Mouse (Mus musculus) bone marrow, adult 2 months (tissue): ENCODE measurements around the gene Zbtb12. TPM values are rescaled to one million over a fixed set of nuclear protein-coding genes. Genes with fewer than 3 reads are reported as not detected.
"Not testable (repeated sequence)": the region's sequence is repeated elsewhere in the genome, so short reads cannot be mapped to it uniquely, and the experiment has no call there.

Experiments used
- H3K27ac ChIP-seq: fragments of 200-500 bp; 2 replicates; pipeline ENCODE4 v1.5.1; 2012; ENCODE audit warnings: low read depth, mild to moderate bottlenecking, control low read depth, inconsistent platforms, low read length; ENCODE audit not compliant: control insufficient read depth, poor library complexity, insufficient read depth
- H3K4me1 ChIP-seq: fragments of 200-500 bp; 2 replicates; pipeline ENCODE4 v1.6.1; 2011; ENCODE audit warnings: low read length; ENCODE audit not compliant: control insufficient read depth, insufficient read depth
- H3K4me3 ChIP-seq: fragments of 200-500 bp; replicated peaks from 2 replicates; pipeline ENCODE3; 2011; ENCODE audit warnings: mild to moderate bottlenecking, low read depth, low read length, control low read depth; ENCODE audit not compliant: control insufficient read depth
- CTCF ChIP-seq: fragments of 200-500 bp; IDR thresholded peaks from 2 replicates; pipeline ENCODE4 v1.5.1; 2011; ENCODE audit warnings: low read length, control low read depth; ENCODE audit not compliant: control insufficient read depth, insufficient read depth
- POLR2A ChIP-seq: fragments of 200-500 bp; IDR thresholded peaks from 2 replicates; pipeline ENCODE4 v1.6.1; 2011; ENCODE audit warnings: low read depth, mild to moderate bottlenecking, control low read depth, low read length, borderline replicate concordance; ENCODE audit not compliant: control insufficient read depth
- WGBS: fragments of 180-500 bp; shearing (Covaris S2); methylation state at CpG from one replicate; pipeline ENCODE4 v1.1.7; 2018; 5-methylcytosine and 5-hydroxymethylcytosine counted together
- polyA plus RNA-seq: library from polyadenylated mRNA; stranded (reverse); fragments of >200 nt; gene quantifications from 2 replicates; pipeline ENCODE4 v1.2.4, GENCODE M21; 2011; ENCODE audit warnings: low replicate concordance; ENCODE audit not compliant: missing spikeins, insufficient read depth, insufficient read length

The Zbtb12 gene
- 2.8 and 5.7 TPM in 2 replicates for polyA plus RNA-seq

GRCm38 (mm10) chr17:34879336-34879879, at the start of gene Zbtb12:
Gene Zbtb12 (plus strand): TSS chr17:34879483.
- WGBS = 36% methylated on average over 11 of the region's 11 CpGs
- Histone ChIP-seq H3K27ac (no peak within 1 kb of the TSS), H3K4me3 (no peak within 1 kb of the TSS), H3K4me1 (no peaks in the 10 kb centered on the region; the same call in 1 of the 2 replicates)
- TF ChIP-seq CTCF (no peak), POLR2A (no peak)

- H3K4me1 ChIP-seq, H3K4me3 ChIP-seq, H3K27ac ChIP-seq: not testable (repeated sequence)
- 88% methylated on average over 1 of the region's 1 CpGs for WGBS
Measured at GRCm38 (mm10) chr17:34830776-34831175, 48.5 kb upstream of the Zbtb12 start.

DNA sequence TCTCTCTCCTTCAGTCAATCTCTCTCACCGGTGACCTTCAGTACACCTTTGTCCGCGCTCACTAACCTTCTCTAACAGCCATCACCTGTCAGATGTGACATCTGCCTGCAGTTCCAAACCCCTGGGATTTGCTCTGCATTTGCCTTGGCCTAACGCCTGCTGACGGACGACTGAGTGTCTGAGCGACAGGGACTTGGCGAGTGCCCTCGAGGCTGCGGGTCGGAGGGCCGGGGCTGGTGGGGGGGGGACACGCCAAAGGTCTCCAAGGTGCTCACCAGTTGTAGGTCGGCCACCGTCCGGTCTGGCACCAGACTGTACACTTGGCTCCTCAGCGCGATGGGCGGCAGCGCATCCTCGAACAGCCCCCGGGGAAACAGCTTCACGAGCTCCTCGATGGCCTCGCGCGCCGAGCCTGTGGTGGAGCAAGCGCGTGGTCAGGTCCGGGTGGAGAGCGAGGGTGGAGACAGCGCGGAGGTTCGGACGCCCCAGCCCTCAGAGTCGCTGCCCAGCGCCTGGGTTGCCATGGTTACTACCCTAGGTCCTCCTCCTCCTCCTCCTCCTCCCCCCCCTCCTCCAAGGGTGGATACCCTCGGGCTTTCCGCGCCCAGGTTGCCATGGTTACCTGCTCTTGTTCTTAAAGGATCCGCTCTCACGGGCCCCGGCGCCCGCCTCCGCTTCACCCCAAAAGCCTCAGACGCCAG, 43.0 kb upstream of the Zbtb12 start:
- H3K4me3 ChIP-seq = peak overlapping the region; percentile 88
- TF ChIP-seq CTCF = no peak
- TF ChIP-seq POLR2A = no peak
- 6% methylated on average over 48 of the region's 48 CpGs for WGBS
- H3K4me1 ChIP-seq = peaks cover 4% of the 10 kb centered on the region; the same call in 1 of the 2 replicates
- peak overlapping the region; percentile 82 for H3K27ac ChIP-seq

DNA sequence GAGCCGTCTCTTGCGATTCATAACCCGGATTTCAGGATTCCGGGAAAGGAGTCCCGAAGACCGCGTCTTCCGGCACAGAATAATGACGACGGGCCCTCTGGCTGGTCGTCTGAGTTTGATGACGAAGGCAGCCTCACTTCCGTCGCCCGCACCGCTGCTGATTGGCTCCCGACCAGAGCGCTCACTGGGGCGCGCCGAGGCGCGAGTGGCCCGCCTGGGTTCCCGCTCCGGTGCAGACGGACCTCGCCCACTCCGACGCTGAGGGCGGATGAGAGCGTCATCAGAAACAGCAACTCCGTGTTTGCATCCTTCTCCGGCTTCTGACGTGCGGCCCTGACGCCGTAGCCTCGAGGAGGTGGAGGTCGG, 42.4 kb upstream of the Zbtb12 start, which contains the start of the genes Stk19 and Dxo:
TSS of gene Stk19 (minus strand) at position 90 of the 366 bp plus-strand sequence.
TSS of gene Dxo (plus strand) at position 164 of the 366 bp plus-strand sequence.
- H3K27ac ChIP-seq = peak within 1 kb of the TSS; percentile 82
- H3K4me3 ChIP-seq = peak within 1 kb of the TSS; percentile 88
- H3K4me1 ChIP-seq = peaks cover 4% of the 10 kb centered on the region; the same call in 1 of the 2 replicates
- peak; percentile 79 for TF ChIP-seq POLR2A
- no peak for TF ChIP-seq CTCF
- under 1% methylated on average over 40 of the region's 40 CpGs for WGBS

DNA sequence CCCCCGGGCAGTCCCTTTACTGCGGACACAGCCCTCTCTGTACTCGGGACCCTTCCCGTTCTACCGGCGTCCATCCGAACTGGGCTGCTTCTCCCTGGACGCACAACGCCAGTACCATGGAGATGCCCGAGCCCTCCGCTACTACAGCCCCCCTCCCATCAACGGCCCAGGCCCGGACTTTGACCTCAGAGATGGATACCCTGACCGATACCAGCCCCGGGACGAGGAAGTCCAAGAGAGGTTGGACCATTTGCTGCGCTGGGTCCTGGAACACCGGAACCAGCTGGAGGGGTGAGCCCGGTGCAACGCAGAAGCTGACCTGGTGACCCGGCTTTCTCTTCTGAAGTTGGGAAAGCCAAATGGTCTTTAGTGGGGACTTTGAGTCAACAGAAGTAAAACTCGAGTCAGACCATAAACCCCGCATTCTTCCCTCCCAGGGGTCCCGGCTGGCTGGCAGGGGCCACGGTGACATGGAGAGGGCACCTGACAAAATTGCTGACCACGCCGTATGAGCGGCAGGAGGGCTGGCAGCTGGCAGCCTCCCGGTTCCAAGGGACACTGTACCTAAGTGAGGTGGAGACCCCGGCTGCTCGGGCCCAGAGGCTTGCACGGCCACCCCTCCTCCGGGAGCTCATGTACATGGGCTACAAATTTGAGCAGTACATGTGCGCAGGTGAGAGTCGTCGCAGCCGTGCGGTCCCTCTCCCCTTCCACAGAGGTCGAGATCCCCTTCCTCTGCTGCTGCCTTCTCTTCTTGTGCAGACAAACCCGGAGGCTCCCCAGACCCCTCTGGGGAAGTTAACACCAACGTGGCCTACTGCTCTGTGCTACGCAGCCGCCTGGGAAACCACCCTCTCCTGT, 41.6 kb upstream of the Zbtb12 start:
- 44% methylated on average over 43 of the region's 43 CpGs for WGBS
- peaks cover 4% of the 10 kb centered on the region; the same call in 1 of the 2 replicates for H3K4me1 ChIP-seq
- H3K4me3 ChIP-seq = peak overlapping the region; percentile 88
- peak overlapping the region; percentile 82 for H3K27ac ChIP-seq
- TF ChIP-seq POLR2A (0 out of 2 replicates have a peak, but pooled peaks have one; percentile 16), CTCF (no peak)

DNA sequence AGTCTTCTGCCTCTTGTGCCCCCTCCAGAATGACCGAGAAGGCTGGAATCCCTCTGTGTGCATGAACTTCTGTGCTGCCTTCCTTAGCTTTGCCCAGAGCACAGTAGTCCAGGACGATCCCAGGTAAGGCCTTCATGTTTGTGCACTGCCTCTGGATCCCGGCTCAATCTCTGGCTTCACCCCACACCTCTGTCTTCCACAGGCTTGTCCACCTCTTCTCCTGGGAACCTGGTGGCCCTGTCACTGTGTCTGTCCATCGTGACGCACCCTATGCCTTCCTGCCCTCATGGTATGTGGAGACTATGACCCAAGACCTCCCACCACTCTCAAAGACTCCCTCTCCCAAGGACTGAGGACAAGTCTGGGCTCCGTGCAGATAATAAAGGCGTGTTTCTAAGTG, 40.5 kb upstream of the Zbtb12 start:
- H3K4me1 ChIP-seq = peaks cover 4% of the 10 kb centered on the region; the same call in 1 of the 2 replicates

DNA sequence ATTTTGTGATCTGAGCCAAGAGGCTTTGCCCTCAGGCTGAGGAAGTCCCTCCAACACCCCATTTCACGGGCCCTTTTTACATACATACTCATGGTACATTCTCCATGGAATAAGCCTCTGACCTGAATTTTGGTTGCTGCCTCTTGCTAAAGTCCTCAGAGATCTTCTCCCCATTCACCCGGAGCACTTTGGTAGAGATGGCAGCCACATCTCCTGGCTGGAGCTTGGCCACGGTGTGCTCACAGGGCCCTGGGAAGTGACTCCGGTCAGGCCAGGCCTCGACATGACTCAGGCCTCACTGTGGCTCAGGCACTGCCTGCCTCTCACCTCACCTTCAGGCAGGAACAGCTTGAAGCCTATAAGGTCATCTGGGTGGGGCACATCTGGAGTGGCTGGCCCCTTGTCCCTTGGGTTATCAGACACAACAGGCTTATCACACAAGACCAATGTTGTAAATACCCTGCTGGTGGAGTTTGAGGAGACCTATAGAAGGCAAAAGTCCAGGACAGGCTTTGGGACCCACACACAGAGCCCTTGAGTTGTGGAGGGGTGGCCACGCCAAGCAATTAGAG, 38.5 kb upstream of the Zbtb12 start:
- WGBS = 81% methylated on average over 6 of the region's 6 CpGs
- Histone ChIP-seq H3K4me3 (no peak overlapping the region), H3K4me1 (peaks cover 3% of the 10 kb centered on the region; the same call in 1 of the 2 replicates), H3K27ac (no peak overlapping the region)
- TF ChIP-seq POLR2A = no peak
- TF ChIP-seq CTCF = no peak

More for the DNA sequence above, 40.5 kb upstream of the Zbtb12 start:
- no peak overlapping the region for H3K27ac ChIP-seq
- no peak overlapping the region for H3K4me3 ChIP-seq
- WGBS = 86% methylated on average over 7 of the region's 7 CpGs
- TF ChIP-seq POLR2A (no peak), CTCF (no peak)
